Mouse (Mus musculus) 416B (cell line): ENCODE measurements around the gene Opcml.

Source experiments
- DNase-seq: peaks from one replicate; pipeline ENCODE4 v3.0.0; 2011; ENCODE audit warnings: low read depth

Opcml gene

DNA sequence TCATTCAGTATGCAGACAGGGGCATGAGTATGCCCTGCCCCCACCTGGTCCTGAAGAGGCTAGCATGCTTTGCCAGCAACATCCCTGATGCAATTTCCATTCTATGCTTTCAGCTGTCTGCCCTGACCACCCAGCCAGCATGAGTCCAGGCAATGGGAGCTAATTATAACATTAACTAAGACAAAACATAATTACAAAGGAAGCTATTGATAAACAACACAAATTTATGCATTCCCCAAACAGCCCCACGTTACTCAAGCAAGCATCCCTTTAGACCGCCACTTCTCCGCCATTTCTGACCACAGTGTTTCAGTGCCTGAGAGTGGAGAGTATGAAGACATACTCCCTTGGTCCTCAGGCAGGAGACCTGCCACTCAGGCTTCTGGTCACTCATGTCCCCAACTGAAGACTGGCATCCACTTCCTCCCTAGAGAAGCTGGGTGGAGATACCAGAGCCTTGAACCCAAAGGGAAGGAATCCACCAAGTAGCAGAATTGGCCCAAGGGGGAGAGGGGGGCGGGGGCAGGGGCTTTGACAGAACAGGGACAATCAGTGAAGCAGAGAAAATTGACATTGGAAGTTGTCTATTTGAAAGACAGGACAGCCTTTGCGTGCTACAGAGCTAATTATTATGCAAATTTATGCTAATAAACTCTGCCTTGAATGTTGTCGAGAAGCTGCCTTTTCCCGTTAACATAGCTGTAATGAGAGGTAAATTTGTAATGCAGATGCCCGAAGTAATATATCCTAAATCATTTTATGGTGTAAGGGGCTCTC, 464.7 kb downstream of the Opcml start:
- DNase-seq: no peak

DNA sequence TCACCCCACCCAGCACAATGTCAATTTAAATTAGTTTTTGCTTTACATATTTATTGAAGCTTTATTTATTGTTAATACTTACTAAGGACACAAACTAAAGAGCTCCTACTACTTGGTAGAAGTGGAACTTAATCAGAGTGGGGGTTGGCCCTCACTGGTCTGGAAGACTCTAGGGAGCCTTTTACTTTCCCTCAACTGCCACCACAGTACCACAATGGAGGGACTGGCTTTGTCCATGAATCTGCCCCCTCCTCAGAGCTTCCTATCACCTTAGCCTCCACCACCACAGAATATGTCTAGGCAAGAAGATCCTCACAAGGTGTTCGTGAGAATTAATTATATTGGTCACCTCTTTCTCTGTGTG, 465.3 kb downstream of the Opcml start:
- no peak for DNase-seq

- peak; percentile 59 for DNase-seq
Measured at GRCm38 (mm10) chr9:28261078-28261753, 470.6 kb downstream of the Opcml start.

DNA sequence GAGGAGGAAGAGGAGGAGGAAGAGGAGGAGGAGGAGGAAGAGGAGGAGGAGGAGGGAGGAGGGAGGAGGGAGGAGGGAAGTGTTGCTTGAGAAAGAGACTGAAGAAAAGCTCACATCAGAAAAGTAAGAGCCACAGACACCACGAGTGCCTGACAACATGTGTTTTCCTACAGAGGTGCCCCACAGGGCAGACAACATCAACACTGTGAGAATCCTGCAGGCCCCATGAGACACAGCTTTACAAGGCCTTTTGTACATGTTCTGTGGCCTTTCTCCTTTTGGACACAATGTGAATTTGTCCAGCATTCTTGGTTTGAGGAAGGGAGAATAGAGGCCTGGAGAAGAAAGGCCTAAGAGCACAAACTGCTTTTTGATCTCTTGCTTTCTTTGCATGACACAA, 471.4 kb downstream of the Opcml start:
- DNase-seq: no peak

- DNase-seq: no peak
Measured at GRCm38 (mm10) chr9:28262896-28263295, 472.3 kb downstream of the Opcml start.

GRCm38 (mm10) chr9:28264761-28265160, 474.2 kb downstream of the Opcml start:
- no peak for DNase-seq

GRCm38 (mm10) chr9:28273816-28274215, 483.2 kb downstream of the Opcml start:
- DNase-seq: no peak

DNA sequence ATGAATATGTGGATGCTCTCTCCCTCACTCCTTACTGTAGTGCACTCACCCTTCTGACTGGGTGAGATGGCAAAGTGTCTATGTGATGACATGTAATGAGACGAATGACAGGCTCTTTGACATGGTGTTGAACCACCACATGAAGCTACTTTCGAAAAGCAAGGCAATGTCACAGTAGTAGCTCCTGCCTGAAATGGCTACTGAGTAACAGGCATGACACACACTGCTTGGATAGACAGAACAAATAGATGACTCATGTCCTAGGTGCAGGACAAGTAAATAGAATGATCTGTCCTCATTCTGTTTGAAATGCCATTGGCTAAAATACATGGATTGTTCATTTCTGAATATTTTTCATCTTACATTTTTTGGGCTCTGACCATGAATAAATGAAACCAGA, 488.0 kb downstream of the Opcml start:
- DNase-seq: no peak

DNA sequence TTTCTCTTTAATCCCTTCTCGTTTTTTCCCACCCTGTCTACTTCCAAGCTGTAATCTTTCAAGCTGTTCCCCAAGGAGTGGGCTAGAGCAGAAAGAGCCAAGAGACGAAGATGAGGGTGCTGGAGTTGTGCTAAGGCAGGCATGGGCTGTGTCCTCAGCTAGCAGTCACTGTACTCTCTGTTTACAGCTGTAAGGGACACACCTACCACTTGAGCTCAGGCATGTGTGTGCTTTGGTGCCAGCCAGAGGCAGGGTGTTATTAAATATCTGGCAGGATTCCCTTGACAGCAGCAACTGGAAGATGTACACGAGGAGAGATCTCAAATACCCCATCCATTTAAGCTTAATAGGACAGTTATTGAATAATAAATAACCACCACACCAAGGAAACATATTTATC, 490.4 kb downstream of the Opcml start:
- DNase-seq: no peak

DNA sequence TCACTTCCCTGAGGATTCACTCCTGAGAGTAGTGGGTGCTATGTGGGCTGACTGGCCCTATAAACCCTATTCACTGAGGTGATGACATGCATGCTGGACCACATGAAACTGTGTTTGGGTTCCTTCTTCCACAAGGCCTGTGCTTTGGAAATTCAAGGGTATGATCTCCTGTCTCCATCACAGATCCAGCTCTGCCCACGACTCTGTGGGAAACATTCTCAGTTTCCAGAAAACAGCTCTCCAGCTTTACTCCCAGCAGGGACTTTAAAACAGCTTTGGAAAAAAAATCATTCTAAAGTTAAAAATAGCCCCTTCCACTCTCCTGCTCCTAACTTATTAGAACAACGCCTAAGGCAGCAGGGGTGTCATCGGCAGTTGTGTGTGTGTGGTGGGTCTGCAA, 491.0 kb downstream of the Opcml start:
- no peak for DNase-seq

DNA sequence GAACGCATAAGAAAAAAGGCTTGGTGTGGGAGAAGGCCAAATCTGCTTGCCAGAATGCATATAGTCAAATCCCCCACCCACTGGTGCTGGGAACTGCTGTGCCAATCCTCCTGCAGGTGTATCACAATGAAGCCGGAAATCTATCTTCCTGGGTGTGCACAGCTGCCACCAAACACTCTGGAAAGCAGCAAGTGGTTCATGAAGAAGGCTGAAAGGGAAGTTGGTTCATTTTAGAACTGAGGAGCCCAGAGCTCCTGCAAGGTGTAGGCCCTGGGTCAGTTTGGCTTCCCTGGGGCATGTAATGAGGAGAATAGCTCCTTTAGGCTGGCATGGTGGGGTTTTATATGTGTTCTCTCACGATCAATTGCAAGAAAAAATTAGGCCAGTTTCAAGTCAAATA, 494.4 kb downstream of the Opcml start:
- no peak for DNase-seq

- no peak for DNase-seq
Measured at GRCm38 (mm10) chr9:28286384-28286783, 495.8 kb downstream of the Opcml start.

GRCm38 (mm10) chr9:28287485-28287884, 496.9 kb downstream of the Opcml start:
- DNase-seq: no peak

DNA sequence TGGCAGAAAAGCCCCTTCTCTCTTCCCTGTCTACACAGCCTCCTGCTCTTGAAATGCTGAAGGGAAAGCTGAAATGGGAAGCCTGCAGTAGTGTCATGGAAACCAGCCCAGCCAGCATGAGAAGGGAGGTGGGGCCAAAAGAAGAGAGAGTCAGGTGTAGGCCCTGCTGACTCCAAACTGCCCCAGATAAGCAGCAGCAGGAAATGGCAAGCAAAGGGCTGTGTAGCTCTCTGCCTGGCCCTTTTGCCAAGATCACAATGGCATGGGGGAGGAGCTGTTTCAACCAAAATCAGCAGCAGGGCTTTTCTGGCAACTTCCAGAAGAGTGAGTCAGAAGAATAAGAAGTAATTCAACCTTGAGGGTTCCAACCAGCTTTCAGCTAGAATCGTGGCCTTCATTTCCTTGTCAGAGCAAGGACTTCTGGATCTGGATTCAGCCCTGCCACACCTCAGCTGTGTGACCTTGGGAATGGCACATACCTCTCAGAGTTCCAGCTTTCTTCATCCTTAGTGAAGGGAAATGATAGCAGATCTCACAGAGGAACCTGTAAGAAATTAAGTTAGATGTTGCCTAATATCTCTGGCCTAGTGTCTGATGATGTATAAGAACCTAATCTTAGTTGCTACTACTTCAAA, 499.2 kb downstream of the Opcml start:
- DNase-seq: no peak

GRCm38 (mm10) chr9:28303659-28304058, 513.1 kb downstream of the Opcml start:
- DNase-seq: no peak

- DNase-seq: no peak
Measured at GRCm38 (mm10) chr9:28306364-28307121, 516.0 kb downstream of the Opcml start.

DNA sequence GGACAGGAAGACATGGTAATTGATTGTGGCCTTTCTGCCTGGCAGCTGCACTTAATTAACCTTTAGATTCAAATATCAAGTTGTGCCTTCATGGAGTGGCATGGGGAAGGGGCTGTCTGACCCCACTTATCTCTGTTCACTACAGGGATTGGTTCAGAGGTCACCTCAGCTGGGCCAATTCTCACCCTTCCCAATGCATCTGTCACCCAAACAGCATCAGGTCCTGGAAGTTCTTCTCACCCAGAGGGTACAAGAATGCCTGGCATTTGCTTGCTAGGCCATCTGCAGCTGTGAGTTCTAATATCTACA, 516.5 kb downstream of the Opcml start:
- no peak for DNase-seq

DNA sequence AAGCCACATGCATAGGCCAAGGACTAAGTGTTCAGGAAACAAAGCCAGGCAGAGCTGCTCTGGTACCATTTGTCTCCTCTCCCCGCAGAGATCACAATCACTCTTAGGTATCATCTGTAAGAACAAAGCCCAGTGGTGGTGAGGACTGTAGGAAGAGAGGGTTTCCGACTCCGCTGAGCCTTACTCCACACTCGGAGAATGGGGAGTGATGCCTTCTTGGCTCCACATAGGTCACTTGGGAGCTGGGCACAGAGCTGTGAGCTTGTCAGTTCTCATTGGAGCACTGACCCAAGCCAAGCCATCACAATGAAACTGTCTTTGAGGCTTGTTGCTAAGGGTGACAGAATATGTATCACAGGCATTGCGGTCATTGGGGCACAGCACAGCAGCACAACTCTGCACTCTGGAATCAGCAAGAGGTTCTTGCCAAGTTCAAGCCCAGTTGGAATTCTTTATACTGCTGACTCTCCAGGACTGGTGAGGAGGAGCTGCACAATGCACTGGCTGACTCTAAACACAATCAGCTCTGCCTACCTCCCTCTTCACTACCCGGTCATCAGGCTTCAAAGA, 517.0 kb downstream of the Opcml start:
- DNase-seq: no peak

DNA sequence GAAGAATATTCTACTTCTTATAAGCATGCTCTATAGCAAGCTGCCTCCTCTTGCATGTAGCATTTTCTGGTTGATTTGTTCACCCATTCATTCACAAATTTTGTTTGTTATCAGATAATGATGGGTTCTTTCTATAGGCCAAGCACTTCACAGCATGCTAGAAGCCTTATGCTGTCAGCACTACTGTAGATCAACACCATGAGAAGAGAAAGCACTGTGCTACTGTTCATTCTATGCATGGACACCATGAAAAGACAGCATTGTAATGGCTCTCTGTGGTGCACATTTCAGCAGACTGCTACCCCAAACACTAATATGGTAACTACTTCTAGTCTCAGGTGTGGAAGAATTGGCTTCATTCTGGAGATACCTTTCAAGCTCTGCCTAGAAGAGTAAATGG, 527.3 kb downstream of the Opcml start:
- no peak for DNase-seq

GRCm38 (mm10) chr9:28319021-28319755, 528.6 kb downstream of the Opcml start:
- DNase-seq: no peak

DNA sequence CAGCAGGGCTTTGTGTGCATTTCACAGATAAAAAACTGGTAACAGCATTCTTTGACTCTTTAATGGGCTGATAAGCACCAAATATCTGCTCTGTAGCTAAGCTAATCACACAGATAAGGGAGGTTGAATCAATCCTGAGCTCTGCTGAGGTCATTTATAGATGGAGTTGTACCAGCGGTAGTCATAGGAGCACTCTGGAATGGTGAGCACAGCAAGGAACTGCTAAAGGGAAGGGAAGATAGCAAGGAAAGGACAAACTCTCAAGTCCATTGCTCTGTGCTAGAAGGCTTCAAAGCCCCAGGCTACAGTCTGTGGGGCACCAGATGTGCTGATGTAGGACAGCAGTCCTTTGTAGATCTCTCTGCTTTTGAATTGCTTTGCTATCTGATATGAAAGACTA, 529.2 kb downstream of the Opcml start:
- no peak for DNase-seq

DNA sequence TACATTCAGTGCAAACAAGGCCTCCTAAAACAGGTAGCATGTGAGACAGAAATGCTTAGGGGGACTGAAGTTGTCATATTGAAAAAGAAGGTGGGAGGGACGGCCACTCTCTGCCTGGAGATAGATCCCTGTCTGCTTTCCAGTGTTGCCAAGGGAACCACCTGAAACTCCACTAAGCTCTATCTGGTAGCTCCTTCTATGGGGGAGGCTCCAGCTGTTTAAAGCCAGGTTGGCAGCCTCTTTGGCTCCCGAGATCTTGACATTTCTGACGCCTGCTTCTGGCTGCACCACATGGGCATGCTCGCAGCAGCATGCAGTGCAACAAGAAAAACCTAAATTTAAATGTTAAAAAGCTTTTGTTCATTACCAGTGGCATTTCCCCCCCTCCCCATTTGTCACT, 537.4 kb downstream of the Opcml start:
- DNase-seq: no peak
